12 mouse cellular contexts compared by ENCODE assay signal in the genomic region with DNA sequence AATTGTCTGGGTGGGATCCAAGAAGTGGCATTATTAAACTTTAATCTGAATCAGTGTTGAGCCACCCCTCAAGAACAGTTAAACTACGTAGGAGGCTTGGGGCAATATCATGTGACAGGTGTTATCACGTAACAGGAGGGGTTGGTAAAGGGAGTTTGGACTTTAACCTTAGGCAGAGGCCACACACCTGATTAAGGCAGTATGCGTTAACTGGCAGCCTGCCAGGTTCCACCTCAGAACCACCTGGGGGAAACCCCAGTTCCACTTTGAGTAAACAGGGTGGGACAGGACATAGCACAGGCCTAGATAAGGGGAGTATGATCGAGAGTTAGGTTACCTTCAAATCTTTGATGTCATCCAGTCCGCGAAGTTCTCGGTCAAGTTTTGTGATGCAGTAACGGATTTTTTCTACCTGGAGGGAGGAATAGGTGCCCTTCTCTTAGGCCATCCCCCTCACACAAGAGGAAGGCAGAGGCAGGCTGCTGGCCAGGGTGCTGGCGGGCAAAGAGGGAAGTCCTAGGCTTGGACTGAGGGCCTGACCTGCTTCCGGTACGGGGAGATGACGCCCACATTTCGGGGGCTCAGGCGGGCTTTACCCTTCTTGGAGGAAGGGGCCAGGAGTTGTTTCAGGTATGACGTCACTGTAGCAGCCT. TPM values are rescaled to one million over a fixed set of nuclear protein-coding genes. Genes with fewer than 3 reads are reported as not detected.
DNase-seq lines count a peak whose midpoint lies in the region; ATAC-seq lines count a peak whose summit lies in the region.
"Had no signal": no experiment of that assay in that cellular context is flagged by ENCODE, and none has a peak within 500 bp of the region (broad histone marks: within the 10 kb centered on the region; RNA-seq: fewer than 3 reads in every experiment).

No protein-coding gene starts in this region.

- H3K9ac ChIP-seq in kidney, embryonic 16.5 days (replicated peaks; ENCODE audit: low read length) = no peak overlapping the region
- H3K9ac ChIP-seq in limb, embryonic 15.5 days = no peak overlapping the region

- no peak overlapping the region; the same call in 1 of the 2 replicates for H3K27ac ChIP-seq in kidney, embryonic 16.5 days (ENCODE audit: low read length)
- H3K27ac ChIP-seq in limb, embryonic 15.5 days = 0 out of 2 replicates have a peak overlapping the region, but pooled peaks have one; percentile 83
- H3K27ac ChIP-seq: hindbrain, embryonic 10.5 days had no signal

- peaks cover 70% of the 10 kb centered on the region for H3K36me3 ChIP-seq in kidney, embryonic 16.5 days (ENCODE audit: insufficient read depth, low read length)
- peaks cover 70% of the 10 kb centered on the region for H3K36me3 ChIP-seq in limb, embryonic 15.5 days
- H3K36me3 ChIP-seq in splenic B cell, adult 2 months (ENCODE audit: control insufficient read depth, insufficient read depth, low read length, poor library complexity, severe bottlenecking) = peaks cover 7% of the 10 kb centered on the region; the same call in 1 of the 2 replicates

- 73% methylated on average over 15 of the region's 15 CpGs for WGBS in kidney, embryonic 16.5 days
- WGBS in limb, embryonic 15.5 days = 66% methylated on average over 15 of the region's 15 CpGs

- no peaks in the 10 kb centered on the region for H3K9me3 ChIP-seq in kidney, embryonic 16.5 days (ENCODE audit: low read length)
- H3K9me3 ChIP-seq in limb, embryonic 15.5 days = no peaks in the 10 kb centered on the region
- H3K9me3 ChIP-seq: hindbrain, embryonic 10.5 days had no signal

- H3K27me3 ChIP-seq in kidney, embryonic 16.5 days (ENCODE audit: insufficient read depth, low read length) = no peaks in the 10 kb centered on the region
- no peaks in the 10 kb centered on the region for H3K27me3 ChIP-seq in limb, embryonic 15.5 days
- H3K27me3 ChIP-seq in splenic B cell, adult 2 months (ENCODE audit: control insufficient read depth, insufficient read depth, low read length, poor library complexity, severe bottlenecking) = no peaks in the 10 kb centered on the region

- peaks cover 44% of the 10 kb centered on the region for H3K4me1 ChIP-seq in kidney, embryonic 16.5 days (ENCODE audit: insufficient read depth, low read length)
- peaks cover 47% of the 10 kb centered on the region for H3K4me1 ChIP-seq in limb, embryonic 15.5 days

- H3K4me3 ChIP-seq in kidney, embryonic 16.5 days (ENCODE audit: low read length) = no peak overlapping the region
- H3K4me3 ChIP-seq in limb, embryonic 15.5 days = no peak overlapping the region
- H3K4me3 ChIP-seq: hindbrain, embryonic 10.5 days had no signal

- peak; percentile 70 for DNase-seq in kidney, adult 18-20 months
- peak; percentile 27 for DNase-seq in splenic B cell, adult 2 months (ENCODE audit: low read depth, low spot score)
- DNase-seq in thymus, postnatal 10 days (ENCODE audit: low spot score in 2 of 2) = no peak
- no peak for DNase-seq in gastrocnemius, postnatal 4 days (ENCODE audit: low spot score in 2 of 2)
- no peak for DNase-seq in left cerebral cortex, adult 11 months (ENCODE audit: low spot score)
- DNase-seq: adrenal gland, adult 2 months; thymus, adult 2 months had no signal

- H3K4me2 ChIP-seq in kidney, embryonic 16.5 days (replicated peaks; ENCODE audit: low read depth, low read length) = no peak overlapping the region
- H3K4me2 ChIP-seq in limb, embryonic 15.5 days = no peak overlapping the region

- no peak for ATAC-seq in kidney, embryonic 16.5 days (ENCODE audit: low FRiP score, low TSS enrichment)
- ATAC-seq in inflammation-experienced regulatory T-cells, adult 6 months = peak; percentile 70
- ATAC-seq in limb, embryonic 15.5 days (ENCODE audit: insufficient number of reproducible peaks, low FRiP score, low TSS enrichment, low read depth) = no peak

RNA-seq across cellular contexts. Expression of gene Rhoc, which starts 8.4 kb away (rescaled TPM):
- polyA plus RNA-seq in kidney, embryonic 16.5 days (2015; fragmentation: Nextera tagmentation; extraction: Ambion mirVana) = 136 and 146 TPM in 2 replicates
- polyA plus RNA-seq in inflammation-experienced regulatory T-cells, adult 6 months (2017; shearing (Covaris generic)) = 10 to 100 TPM in 1 of 3 experiments, 1 to 10 TPM in 2; 1.2 to 14.7 (median 2.5) TPM
- polyA plus RNA-seq in limb, embryonic 15.5 days (2015; fragmentation: Nextera tagmentation; extraction: Ambion mirVana) = 193 and 202 TPM in 2 replicates
- 100 to 1,000 TPM; 169 to 187 TPM for total RNA-seq in gastrocnemius, postnatal 4 days (2021)

RNA-seq across cellular contexts. Expression of gene Fam19a3, which starts 14.9 kb away (rescaled TPM):
- 0.18 and 0.20 TPM in 2 replicates for polyA plus RNA-seq in kidney, embryonic 16.5 days (2015; fragmentation: Nextera tagmentation; extraction: Ambion mirVana)
- polyA plus RNA-seq in inflammation-experienced regulatory T-cells, adult 6 months (2017; shearing (Covaris generic)) = 1 to 10 TPM in 1 of 3 experiments, under 1 TPM in 2; 0.40 to 1.5 (median 0.50) TPM
- 0.15 and 0.20 TPM in 2 replicates for polyA plus RNA-seq in limb, embryonic 15.5 days (2015; fragmentation: Nextera tagmentation; extraction: Ambion mirVana)
- total RNA-seq in gastrocnemius, postnatal 4 days (2021) = 1 to 10 TPM; 3.2 to 3.5 TPM
- total RNA-seq: left cerebral cortex, postnatal 10 days had no signal

RNA-seq across cellular contexts. Expression of gene Ppm1j, which starts 15.7 kb away (rescaled TPM):
- polyA plus RNA-seq in kidney, embryonic 16.5 days (2015; fragmentation: Nextera tagmentation; extraction: Ambion mirVana) = 7.0 and 8.9 TPM in 2 replicates
- polyA plus RNA-seq in inflammation-experienced regulatory T-cells, adult 6 months (2017; shearing (Covaris generic)) = 10 to 100 TPM; 19.0 to 23.8 (median 22.1) TPM
- 4.6 and 5.5 TPM in 2 replicates for polyA plus RNA-seq in limb, embryonic 15.5 days (2015; fragmentation: Nextera tagmentation; extraction: Ambion mirVana)
- total RNA-seq in gastrocnemius, postnatal 4 days (2021) = 10 to 100 TPM; 19.0 to 26.8 TPM

RNA-seq across cellular contexts. Expression of gene Mov10, which starts 21.8 kb away (rescaled TPM):
- polyA plus RNA-seq in kidney, embryonic 16.5 days (2015; fragmentation: Nextera tagmentation; extraction: Ambion mirVana) = 60.4 and 61.5 TPM in 2 replicates
- 10 to 100 TPM; 24.0 to 29.1 (median 26.9) TPM for polyA plus RNA-seq in inflammation-experienced regulatory T-cells, adult 6 months (2017; shearing (Covaris generic))
- polyA plus RNA-seq in limb, embryonic 15.5 days (2015; fragmentation: Nextera tagmentation; extraction: Ambion mirVana) = 48.7 and 50.7 TPM in 2 replicates
- 10 to 100 TPM; 17.0 to 18.9 TPM for total RNA-seq in gastrocnemius, postnatal 4 days (2021)

Comparison
In these comparisons a context has a peak if more than half of its experiments do, and no peak if none do; other contexts are left out.
1. DNase-seq: peak in kidney, adult 18-20 months (single experiment) and splenic B cell, adult 2 months (single experiment); none in thymus, postnatal 10 days (0 of 2), gastrocnemius, postnatal 4 days (0 of 2) and left cerebral cortex, adult 11 months (single experiment).